Mouse (Mus musculus) central nervous system, embryonic 18 days (tissue): Measurements from ENCODE around the gene Slc25a26. TPM values are rescaled to one million over a fixed set of nuclear protein-coding genes. Genes with fewer than 3 reads are reported as not detected.

Experiments used
- polyA plus RNA-seq: library from polyadenylated mRNA; depleted of rRNA; stranded (reverse); fragments of >200 nt; gene quantifications from 2 replicates; pipeline ENCODE4 v1.2.3, GENCODE M21; 2012; rRNA removed

Slc25a26 gene
- polyA plus RNA-seq, result 11.6 and 13.1 TPM in 2 replicates

DNA sequence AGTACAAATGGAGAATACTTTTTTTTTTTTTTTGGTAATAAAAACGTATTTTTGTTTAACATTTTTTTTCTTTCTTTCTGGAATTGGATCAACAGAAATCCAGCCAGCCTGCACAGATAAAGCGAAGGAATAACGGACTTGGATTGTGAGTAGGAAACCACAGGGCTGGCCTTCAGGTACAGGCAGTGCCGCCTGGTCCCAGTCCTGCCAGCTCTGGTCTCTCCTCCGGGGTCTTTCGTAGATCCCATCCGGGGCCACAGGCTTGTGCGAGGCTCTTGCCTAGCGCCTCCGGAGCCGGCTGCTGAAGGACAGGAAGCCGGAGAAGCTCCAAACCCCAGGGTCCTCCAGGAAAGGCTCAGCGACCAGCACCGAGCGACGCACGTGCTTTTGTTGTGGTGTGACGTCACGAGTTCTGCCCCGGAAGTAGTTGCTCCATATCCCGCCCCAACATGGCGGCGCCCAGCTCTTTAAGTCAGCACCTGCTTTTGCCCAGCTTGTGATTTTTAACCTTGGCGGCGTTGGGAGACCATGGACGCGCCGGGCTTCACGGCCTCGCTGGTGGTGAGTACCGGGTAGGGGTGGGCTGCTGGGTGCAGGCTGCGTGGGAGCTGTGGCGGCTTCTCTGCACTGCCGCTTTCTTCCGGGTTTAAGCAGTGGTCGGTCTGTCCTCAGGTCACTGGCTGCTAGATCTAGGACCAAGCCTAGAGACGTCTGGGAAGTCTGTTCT is at the start of gene Slc25a26:
Gene Slc25a26, plus strand, starts transcription at position 435 of the 727 bp plus-strand sequence.

Other genes starting within 250 kb of the Slc25a26 start
- 53.9 and 55.3 TPM in 2 replicates for gene Magi1, start 216.4 kb upstream of the Slc25a26 start, polyA plus RNA-seq
- 25.9 and 31.3 TPM in 2 replicates for gene Lrig1, start 199.8 kb downstream of the Slc25a26 start, polyA plus RNA-seq